Mouse (Mus musculus) heart, embryonic 12.5 days (tissue): ENCODE results near the gene Zc3h12a. TPM values are rescaled to one million over a fixed set of nuclear protein-coding genes. Genes with fewer than 3 reads are reported as not detected.

ENCODE experiments used
- ATAC-seq: fragments of 200-750 bp; cut with Nextera tagmentation; 2 replicates; pipeline ENCODE4 v1.8.0; 2017; ENCODE audit warnings: moderate TSS enrichment, moderate library complexity; ENCODE audit not compliant: insufficient number of reproducible peaks, low FRiP score
- H3K27ac ChIP-seq: fragments of 300-500 bp; sonication (generic); 2 replicates; pipeline ENCODE4 v1.5.1; 2016; ENCODE audit warnings: mild to moderate bottlenecking, moderate library complexity; ENCODE audit not compliant: poor library complexity, severe bottlenecking
- H3K27me3 ChIP-seq: fragments of 300-500 bp; sonication (generic); replicated peaks from 2 replicates; pipeline ENCODE4 v1.6.1; 2016; ENCODE audit warnings: mild to moderate bottlenecking, moderate library complexity
- H3K36me3 ChIP-seq: fragments of 300-500 bp; sonication (generic); 2 replicates; pipeline ENCODE4 v1.6.1; 2016; ENCODE audit warnings: mild to moderate bottlenecking, moderate library complexity
- H3K4me1 ChIP-seq: fragments of 300-500 bp; sonication (generic); replicated peaks from 2 replicates; pipeline ENCODE4 v1.6.1; 2016; ENCODE audit warnings: mild to moderate bottlenecking
- H3K4me2 ChIP-seq: fragments of 300-500 bp; sonication (generic); 2 replicates; pipeline ENCODE4 v1.6.1; 2016; ENCODE audit warnings: mild to moderate bottlenecking, moderate library complexity
- H3K4me3 ChIP-seq: fragments of 300-500 bp; sonication (generic); 2 replicates; pipeline ENCODE4 v1.5.1; 2016; ENCODE audit warnings: mild to moderate bottlenecking
- H3K9ac ChIP-seq: fragments of 300-500 bp; sonication (generic); 2 replicates; pipeline ENCODE4 v1.6.1; 2016; ENCODE audit warnings: mild to moderate bottlenecking, moderate library complexity
- H3K9me3 ChIP-seq: fragments of 300-500 bp; sonication (generic); replicated peaks from 2 replicates; pipeline ENCODE4 v1.6.1; 2016; ENCODE audit warnings: mild to moderate bottlenecking, moderate library complexity
- WGBS: fragments of 180-500 bp; shearing (Covaris S2); methylation state at CpG from one replicate; pipeline ENCODE4 v1.1.7; 2016; 5-methylcytosine and 5-hydroxymethylcytosine counted together
- polyA plus RNA-seq: library from polyadenylated mRNA; unstranded; fragments of >200 nt; fragmentation: Nextera tagmentation; extraction: Ambion mirVana; gene quantifications from 2 replicates; pipeline ENCODE4 v1.2.1, GENCODE M21; 2016

Zc3h12a gene
- polyA plus RNA-seq, 1 experiment from 2014 or later: 1.3 TPM

DNA sequence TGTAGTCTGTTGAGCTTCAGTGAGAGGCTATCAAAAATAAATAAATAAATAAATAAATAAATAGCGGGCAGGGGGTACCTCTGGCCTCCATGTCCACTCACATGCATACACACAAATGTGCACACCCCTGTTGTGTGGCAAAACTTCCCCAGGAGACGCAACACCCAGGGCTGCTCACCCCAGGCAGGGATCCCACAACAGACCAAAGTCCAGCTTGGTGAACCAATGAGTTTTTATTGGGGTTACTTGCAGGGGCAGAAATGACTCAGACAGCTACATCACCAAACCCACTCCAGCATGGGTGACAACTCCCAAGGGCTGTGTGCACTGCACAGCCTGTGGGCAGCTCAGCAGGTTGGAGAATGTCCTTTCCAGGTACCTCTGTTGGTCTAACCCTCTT, 49.9 kb downstream of the Zc3h12a start:
- Histone ChIP-seq H3K27me3 (no peaks in the 10 kb centered on the region), H3K4me2 (no peak overlapping the region), H3K36me3 (peaks cover 54% of the 10 kb centered on the region), H3K9me3 (no peaks in the 10 kb centered on the region), H3K4me3 (no peak overlapping the region), H3K27ac (no peak overlapping the region), H3K4me1 (no peaks in the 10 kb centered on the region), H3K9ac (no peak overlapping the region)
- no peak; the same call in 1 of the 2 replicates for ATAC-seq
- 90% methylated on average over 2 of the region's 2 CpGs for WGBS

Other genes starting within 250 kb of the Zc3h12a start
- gene Epha10, start 246.9 kb downstream of the Zc3h12a start, polyA plus RNA-seq: not detected in 2 replicates
- gene 9930104L06Rik, start 190.8 kb downstream of the Zc3h12a start, polyA plus RNA-seq: 9.9 and 10.4 TPM in 2 replicates
- 134 and 138 TPM in 2 replicates for gene Cdca8, start 188.5 kb downstream of the Zc3h12a start, polyA plus RNA-seq
- gene Rspo1, start 141.4 kb downstream of the Zc3h12a start, polyA plus RNA-seq: 7.0 and 7.4 TPM in 2 replicates
- 66.0 and 67.3 TPM in 2 replicates for gene Gnl2, start 111.3 kb downstream of the Zc3h12a start, polyA plus RNA-seq
- 0.17 and 0.18 TPM in 2 replicates for gene Dnali1, start 62.1 kb downstream of the Zc3h12a start, polyA plus RNA-seq
- gene Snip1, start 61.2 kb downstream of the Zc3h12a start, polyA plus RNA-seq: 20.6 and 22.6 TPM in 2 replicates
- gene Meaf6, start 42.7 kb downstream of the Zc3h12a start, polyA plus RNA-seq: 48.7 and 53.3 TPM in 2 replicates